Mouse (Mus musculus): ENCODE measurements at regions not wholly inside any gene's neighbourhood (a gene's known extent, or its start where the extent isn't known, plus 50 kb on each side); places are given as distances from the start of the nearest gene placed in this dataset.
"Not testable (repeated sequence)": the region's sequence is repeated elsewhere in the genome, so short reads cannot be mapped to it uniquely, and the experiment has no call there.

GRCm38 (mm10) chr10:118602922-118603321 lies 162.1 kb downstream of the Ifng start:
- DNase-seq (ENCODE audit: low spot score in 2 of 2), result no peak

GRCm38 (mm10) chr10:118603857-118604414 lies 163.1 kb downstream of the Ifng start:
- no peak for DNase-seq (ENCODE audit: low spot score in 2 of 2)

- DNase-seq (ENCODE audit: low spot score in 2 of 2), result no peak
These were observed 164.4 kb downstream of the Ifng start for GRCm38 (mm10) chr10:118605156-118605821.

GRCm38 (mm10) chr10:118607418-118607817 lies 166.6 kb downstream of the Ifng start:
- DNase-seq (ENCODE audit: low spot score in 2 of 2), result no peak

- DNase-seq (ENCODE audit: low spot score in 2 of 2), result no peak
These were observed 167.7 kb downstream of the Ifng start for GRCm38 (mm10) chr10:118608376-118609145.

GRCm38 (mm10) chr10:118609157-118609556 lies 168.3 kb downstream of the Ifng start:
- DNase-seq (ENCODE audit: low spot score in 2 of 2), result no peak

- no peak for DNase-seq (ENCODE audit: low spot score in 2 of 2)
These were observed 170.1 kb downstream of the Ifng start for GRCm38 (mm10) chr10:118610868-118611461.

GRCm38 (mm10) chr10:118612091-118612490 lies 171.2 kb downstream of the Ifng start:
- no peak for DNase-seq (ENCODE audit: low spot score in 2 of 2)

GRCm38 (mm10) chr10:118613056-118613695 lies 172.3 kb downstream of the Ifng start:
- no peak for DNase-seq (ENCODE audit: low spot score in 2 of 2)

GRCm38 (mm10) chr10:118614251-118614865 lies 173.5 kb downstream of the Ifng start:
- no peak for DNase-seq (ENCODE audit: low spot score in 2 of 2)

GRCm38 (mm10) chr10:118615131-118616020 lies 174.5 kb downstream of the Ifng start:
- DNase-seq (ENCODE audit: low spot score in 2 of 2), result no peak

- no peak for DNase-seq (ENCODE audit: low spot score in 2 of 2)
These were observed 175.3 kb downstream of the Ifng start for GRCm38 (mm10) chr10:118616031-118616615.

- DNase-seq (ENCODE audit: low spot score in 2 of 2), result no peak
These were observed 176.6 kb downstream of the Ifng start for GRCm38 (mm10) chr10:118617291-118618044.

- not testable (repeated sequence) for DNase-seq (ENCODE audit: low spot score in 2 of 2)
These were observed 177.4 kb downstream of the Ifng start for GRCm38 (mm10) chr10:118618251-118618650.

- no peak for DNase-seq (ENCODE audit: low spot score in 2 of 2)
These were observed 178.1 kb downstream of the Ifng start for GRCm38 (mm10) chr10:118618766-118619600.

GRCm38 (mm10) chr10:118619601-118620000 lies 178.8 kb downstream of the Ifng start:
- DNase-seq (ENCODE audit: low spot score in 2 of 2), result no peak

GRCm38 (mm10) chr10:118620611-118621010 lies 179.8 kb downstream of the Ifng start:
- no peak for DNase-seq (ENCODE audit: low spot score in 2 of 2)

GRCm38 (mm10) chr10:118621546-118621945 lies 180.7 kb downstream of the Ifng start:
- DNase-seq (ENCODE audit: low spot score in 2 of 2), result no peak
